Mouse (Mus musculus): ENCODE data around the gene Mvb12b.

Mvb12b gene

GRCm38 (mm10) chr2:33817080-33817479, 70.7 kb downstream of the Mvb12b start:
- no peak for DNase-seq (ENCODE audit: low read depth, low spot score)

- no peak for DNase-seq (ENCODE audit: low read depth, low spot score)
Observed at GRCm38 (mm10) chr2:33814581-33814980, 73.2 kb downstream of the Mvb12b start.

GRCm38 (mm10) chr2:33813501-33814240, 74.1 kb downstream of the Mvb12b start:
- no peak for DNase-seq (ENCODE audit: low read depth, low spot score)

- no peak for DNase-seq (ENCODE audit: low read depth, low spot score)
Observed at GRCm38 (mm10) chr2:33812980-33813379, 74.8 kb downstream of the Mvb12b start.

GRCm38 (mm10) chr2:33811349-33811890, 76.3 kb downstream of the Mvb12b start:
- DNase-seq (ENCODE audit: low read depth, low spot score) = no peak

GRCm38 (mm10) chr2:33809081-33809480, 78.7 kb downstream of the Mvb12b start:
- no peak for DNase-seq (ENCODE audit: low read depth, low spot score)

- no peak for DNase-seq (ENCODE audit: low read depth, low spot score)
Observed at GRCm38 (mm10) chr2:33808032-33808431, 79.7 kb downstream of the Mvb12b start.

- no peak for DNase-seq (ENCODE audit: low read depth, low spot score)
Observed at GRCm38 (mm10) chr2:33805640-33806039, 82.1 kb downstream of the Mvb12b start.

GRCm38 (mm10) chr2:33803717-33804214, 84.0 kb downstream of the Mvb12b start:
- DNase-seq (ENCODE audit: low read depth, low spot score) = peak; percentile 38

- no peak for DNase-seq (ENCODE audit: low read depth, low spot score)
Observed at GRCm38 (mm10) chr2:33803083-33803615, 84.6 kb downstream of the Mvb12b start.

- DNase-seq (ENCODE audit: low read depth, low spot score) = no peak
Observed at GRCm38 (mm10) chr2:33801760-33802159, 86.0 kb downstream of the Mvb12b start.

- DNase-seq (ENCODE audit: low read depth, low spot score) = no peak
Observed at GRCm38 (mm10) chr2:33801336-33801735, 86.4 kb downstream of the Mvb12b start.

GRCm38 (mm10) chr2:33800221-33800620, 87.5 kb downstream of the Mvb12b start:
- DNase-seq (ENCODE audit: low read depth, low spot score) = no peak

GRCm38 (mm10) chr2:33795716-33796472, 91.9 kb downstream of the Mvb12b start:
- no peak for DNase-seq (ENCODE audit: low read depth, low spot score)

GRCm38 (mm10) chr2:33795001-33795580, 92.7 kb downstream of the Mvb12b start:
- no peak for DNase-seq (ENCODE audit: low read depth, low spot score)

GRCm38 (mm10) chr2:33794483-33794882, 93.3 kb downstream of the Mvb12b start:
- peak; percentile 6 for DNase-seq (ENCODE audit: low read depth, low spot score)

- DNase-seq (ENCODE audit: low read depth, low spot score) = no peak
Observed at GRCm38 (mm10) chr2:33790301-33790700, 97.4 kb downstream of the Mvb12b start.

- no peak for DNase-seq (ENCODE audit: low read depth, low spot score)
Observed at GRCm38 (mm10) chr2:33789732-33790131, 98.0 kb downstream of the Mvb12b start.

GRCm38 (mm10) chr2:33789279-33789678, 98.5 kb downstream of the Mvb12b start:
- DNase-seq (ENCODE audit: low read depth, low spot score) = no peak

- no peak for DNase-seq (ENCODE audit: low read depth, low spot score)
Observed at GRCm38 (mm10) chr2:33788851-33789250, 98.9 kb downstream of the Mvb12b start.

GRCm38 (mm10) chr2:33788131-33788530, 99.6 kb downstream of the Mvb12b start:
- no peak for DNase-seq (ENCODE audit: low read depth, low spot score)

- DNase-seq (ENCODE audit: low read depth, low spot score) = no peak
Observed at GRCm38 (mm10) chr2:33786064-33786463, 101.7 kb downstream of the Mvb12b start.
